Mouse (Mus musculus) hindbrain, embryonic 14.5 days (tissue): Measurements from ENCODE around the gene Lekr1. TPM values are rescaled to one million over a fixed set of nuclear protein-coding genes. Genes with fewer than 3 reads are reported as not detected.

ENCODE experiments used
- microRNA-seq: library from miRNA; unstranded; fragments of <30 nt; microRNA quantifications from one replicate; pipeline ENCODE4, GENCODE M21; 2016
- polyA plus RNA-seq: library from polyadenylated mRNA; unstranded; fragments of >200 nt; fragmentation: Nextera tagmentation; extraction: Ambion mirVana; gene quantifications from 2 replicates; pipeline ENCODE4 v1.2.1, GENCODE M21; 2014

Lekr1 gene
- polyA plus RNA-seq, 1 experiment from 2014 or later: 8.2 TPM

Small RNAs within 50 kb of the gene (microRNA-seq; reads per million reads assigned to microRNA genes)
- not detected for gene Mir8120

Other genes with a start within 250 kb of the Lekr1 start
- 30.8 and 32.2 TPM in 2 replicates for gene Tiparp, start 137.8 kb upstream of the Lekr1 start, polyA plus RNA-seq